Mouse (Mus musculus) ES-Bruce4 (cell line): Measurements from ENCODE around the gene Olfr25.

Experiments used
- CTCF ChIP-seq: IDR thresholded peaks from one replicate; pipeline ENCODE4 v1.8.1; 2011; ENCODE audit warnings: low read depth, low read length
- EP300 ChIP-seq: IDR thresholded peaks from 2 replicates; pipeline ENCODE4 v1.6.1; 2011; ENCODE audit warnings: low read depth, low read length; ENCODE audit not compliant: insufficient read depth
- POLR2A ChIP-seq: IDR thresholded peaks from one replicate; pipeline ENCODE4 v1.8.1; 2011; ENCODE audit warnings: low read length; ENCODE audit not compliant: insufficient read depth

DNA sequence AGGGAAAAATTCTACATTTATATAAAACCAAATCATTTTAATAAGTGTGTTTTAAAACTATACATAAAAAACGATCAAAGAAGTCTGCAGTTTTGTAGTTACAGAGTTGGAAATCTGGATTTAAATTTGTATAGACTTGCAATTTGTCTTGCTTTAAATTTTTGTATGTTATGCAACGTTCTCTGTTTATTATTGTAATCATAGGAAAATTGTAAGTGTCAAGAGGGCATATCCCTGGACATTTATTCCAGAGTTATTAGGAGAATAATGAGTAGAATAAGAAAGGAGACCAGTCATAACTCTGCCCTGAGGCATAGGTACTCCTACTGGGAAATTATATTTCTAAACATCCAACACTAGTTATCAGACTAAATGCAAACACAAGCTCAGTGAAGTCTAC is 47.9 kb downstream of the Olfr25 start, which contains the start of gene Olfr251:
- TF ChIP-seq CTCF = no peak
- TF ChIP-seq POLR2A = no peak
- TF ChIP-seq EP300 = no peak
